Mouse (Mus musculus): ENCODE data around the gene Tpk1. TPM values are rescaled to one million over a fixed set of nuclear protein-coding genes. Genes with fewer than 3 reads are reported as not detected.

Tpk1 gene
- 5.9 and 6.3 TPM in 2 replicates for polyA plus RNA-seq (2012; rRNA removed)

DNA sequence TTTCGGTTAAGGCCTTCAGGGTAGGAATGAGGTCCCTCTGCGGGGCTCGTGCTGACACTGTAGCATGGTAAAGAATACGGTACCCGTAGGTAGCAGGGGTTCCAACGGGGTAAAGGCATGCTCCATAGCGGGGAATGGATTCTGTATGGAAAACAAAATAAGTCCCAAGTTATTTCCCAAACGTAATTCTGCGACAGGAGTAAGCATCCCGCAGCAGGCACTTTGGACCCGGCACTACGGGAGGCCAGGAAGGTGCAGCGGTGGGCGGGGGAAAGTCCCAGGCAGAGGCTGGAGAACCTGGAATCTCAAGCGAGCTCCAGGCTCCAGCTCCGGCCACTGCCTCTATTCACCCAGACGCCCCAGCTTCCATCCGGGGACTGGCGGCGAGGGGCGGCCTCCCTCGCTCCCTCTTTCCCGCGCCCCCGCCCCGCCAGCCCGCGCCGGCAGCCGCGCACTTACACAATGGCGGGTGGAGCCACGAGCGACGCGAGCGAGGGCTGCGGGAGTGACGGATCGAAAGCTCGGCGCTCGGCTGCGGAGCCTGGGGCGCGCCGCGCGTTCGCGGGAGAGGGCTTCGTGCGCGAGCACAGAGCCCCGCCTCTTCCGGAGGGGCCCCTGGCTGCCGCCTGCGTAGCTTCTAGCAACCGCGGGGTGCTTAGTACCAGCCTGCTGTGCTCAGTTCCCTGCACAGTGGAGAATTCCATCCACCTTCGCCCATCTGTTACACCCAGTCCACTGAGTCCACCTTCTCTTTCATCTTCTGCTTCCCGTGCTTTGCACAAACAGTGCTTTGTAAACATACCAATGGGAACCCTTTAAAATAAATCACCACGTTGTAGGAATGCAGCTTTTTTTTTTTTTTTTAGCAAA lies at the start of gene Tpk1:
Gene Tpk1, minus strand, starts transcription at position 602 of the 870 bp plus-strand sequence.
- DNase-seq (ENCODE audit: low read depth): peak; percentile 34

GRCm38 (mm10) chr6:43702810-43703614 lies 36.9 kb upstream of the Tpk1 start:
- DNase-seq (ENCODE audit: low read depth): no peak

DNA sequence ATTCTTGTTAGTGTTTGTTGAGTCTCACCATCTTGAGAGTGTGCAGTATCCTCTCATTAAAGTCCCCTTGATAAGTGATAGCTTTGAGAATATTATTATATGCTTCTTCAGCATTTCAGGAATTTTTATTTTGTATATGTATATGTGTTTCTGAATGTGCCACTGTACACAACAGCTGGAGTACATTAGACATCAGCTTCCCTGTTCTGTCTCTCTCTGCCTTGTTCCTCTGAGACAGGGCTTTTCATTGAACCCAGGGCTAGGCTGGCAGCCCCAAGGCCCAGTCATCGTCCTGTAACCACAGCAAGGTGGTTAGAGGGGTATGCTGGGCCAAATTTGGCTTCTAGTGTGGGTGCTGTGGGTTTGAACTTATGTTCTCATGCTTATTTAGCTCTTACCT lies 25.8 kb upstream of the Tpk1 start:
- no peak for DNase-seq (ENCODE audit: low read depth)

DNA sequence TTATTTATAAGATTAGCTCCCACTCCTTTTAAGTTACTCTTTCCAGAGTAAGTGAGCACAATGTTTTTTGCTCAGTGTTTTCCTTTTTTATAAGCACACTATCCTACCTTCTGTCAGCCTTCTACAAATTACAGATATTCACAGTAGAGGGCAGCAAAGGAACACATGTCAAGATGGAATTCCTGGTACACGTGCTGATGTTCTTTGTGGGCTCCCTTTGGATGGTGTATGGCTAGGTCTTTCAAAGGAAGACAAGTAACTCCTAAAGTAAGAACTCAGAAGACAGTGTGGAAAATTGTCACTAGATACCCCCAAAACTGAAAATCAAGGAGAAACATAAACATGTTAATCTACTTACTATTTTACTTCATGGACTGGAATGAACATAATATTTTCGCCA lies 19.9 kb upstream of the Tpk1 start:
- no peak for DNase-seq (ENCODE audit: low read depth)

DNA sequence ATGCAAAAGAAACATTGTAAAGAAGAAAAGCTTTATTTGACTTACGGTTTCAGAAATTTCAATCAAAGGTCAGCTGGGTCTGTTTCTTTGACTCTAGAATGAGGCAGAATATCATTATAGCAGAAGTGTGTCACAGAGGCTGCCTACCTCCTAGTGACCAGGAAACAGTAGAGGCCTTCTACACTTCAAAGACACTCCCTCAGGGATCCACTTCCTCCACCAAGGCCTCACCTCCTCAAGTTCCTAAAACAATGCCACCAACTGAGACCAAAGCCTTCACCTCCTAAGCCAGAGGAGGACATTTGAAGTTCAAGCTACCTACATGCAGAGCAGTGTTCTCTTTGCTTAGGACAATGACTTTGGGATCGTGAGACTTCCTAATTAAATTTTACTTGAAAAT lies 16.5 kb upstream of the Tpk1 start:
- no peak for DNase-seq (ENCODE audit: low read depth)

DNA sequence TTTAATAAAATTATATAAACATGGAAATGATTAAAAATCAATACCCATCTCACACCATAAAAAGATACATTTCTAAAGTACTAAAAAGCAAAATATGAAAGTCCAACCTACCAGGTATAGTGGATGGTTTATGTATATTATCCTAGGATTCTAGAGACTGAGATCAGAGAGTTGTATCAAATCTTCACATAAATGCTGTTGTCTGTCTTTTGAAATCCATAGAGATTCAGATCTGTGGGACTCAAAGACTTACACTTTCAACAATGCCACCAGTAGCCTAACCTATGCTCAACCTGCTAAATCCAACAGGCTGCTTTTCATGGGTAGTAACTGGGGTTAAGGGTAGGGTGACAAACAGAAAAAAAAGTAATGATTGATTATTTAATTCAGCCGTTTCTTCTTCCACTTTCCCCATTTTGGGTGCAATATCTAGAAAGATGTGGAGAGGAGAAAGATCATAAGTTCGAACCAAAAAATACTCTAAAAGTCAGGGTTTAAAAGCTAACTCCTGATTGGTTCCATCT lies 12.7 kb upstream of the Tpk1 start:
- DNase-seq (ENCODE audit: low read depth): no peak

GRCm38 (mm10) chr6:43677566-43677965 lies 11.5 kb upstream of the Tpk1 start:
- no peak for DNase-seq (ENCODE audit: low read depth)

DNA sequence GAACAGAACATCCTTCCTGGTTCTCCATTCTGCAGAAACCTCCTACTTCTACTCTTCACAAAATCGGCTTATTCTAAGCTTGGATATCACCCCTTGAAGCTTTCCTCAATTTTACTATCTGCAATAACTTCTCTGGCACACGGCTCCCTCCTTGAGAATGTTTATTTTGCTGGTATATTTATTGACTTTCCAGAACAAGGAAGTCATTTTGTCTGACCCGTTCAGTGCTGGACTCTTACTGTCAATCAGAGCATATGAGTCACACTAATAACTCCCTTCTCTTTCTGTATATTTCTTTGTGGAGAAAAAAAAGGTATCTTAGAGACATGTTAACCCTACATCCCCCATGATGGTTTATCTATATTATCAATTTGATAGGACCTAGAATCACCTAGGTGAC lies 10.1 kb upstream of the Tpk1 start:
- DNase-seq (ENCODE audit: low read depth): no peak

GRCm38 (mm10) chr6:43674986-43675760 lies 9.1 kb upstream of the Tpk1 start:
- DNase-seq (ENCODE audit: low read depth): no peak

- no peak for DNase-seq (ENCODE audit: low read depth)
These were observed 4.9 kb upstream of the Tpk1 start for GRCm38 (mm10) chr6:43670939-43671338.

GRCm38 (mm10) chr6:43667681-43668080 lies 1.6 kb upstream of the Tpk1 start:
- DNase-seq (ENCODE audit: low read depth): no peak

DNA sequence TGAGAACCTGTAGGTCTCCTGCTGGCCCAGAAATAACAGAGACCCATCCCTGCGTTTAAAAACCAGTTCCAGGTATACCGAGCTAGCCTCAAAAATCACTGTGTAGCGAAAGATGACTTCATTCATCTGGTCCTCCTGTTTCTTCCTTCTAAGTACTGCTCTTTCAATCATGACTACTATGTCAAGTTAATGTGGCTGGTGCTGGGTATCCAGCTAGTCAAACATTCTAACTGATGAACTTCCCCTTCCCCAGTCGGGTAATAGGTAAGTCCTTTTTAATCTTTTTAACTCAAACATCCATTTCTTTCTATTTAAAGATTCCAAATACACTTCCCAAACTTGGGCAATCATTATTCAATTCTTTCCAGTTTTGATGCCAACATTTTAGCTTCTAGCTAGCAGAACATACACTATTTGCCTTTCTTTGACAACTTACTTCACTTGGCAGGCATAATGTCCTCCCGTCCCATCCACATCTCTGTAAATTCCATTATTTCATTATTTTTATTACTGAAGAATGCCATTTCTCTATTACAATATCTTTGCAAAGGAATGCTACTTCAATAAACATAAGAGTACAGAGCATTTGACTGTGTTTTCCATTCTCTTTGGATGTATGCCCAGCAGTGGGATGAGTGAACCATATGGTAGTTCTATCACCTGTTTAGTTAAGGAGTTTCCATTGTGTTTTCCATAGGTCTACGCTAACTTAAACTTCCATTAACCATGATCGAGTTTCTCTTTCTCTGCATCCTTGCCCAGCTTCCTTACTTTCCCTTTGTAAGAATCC lies 728 bp upstream of the Tpk1 start:
- DNase-seq (ENCODE audit: low read depth): no peak

DNA sequence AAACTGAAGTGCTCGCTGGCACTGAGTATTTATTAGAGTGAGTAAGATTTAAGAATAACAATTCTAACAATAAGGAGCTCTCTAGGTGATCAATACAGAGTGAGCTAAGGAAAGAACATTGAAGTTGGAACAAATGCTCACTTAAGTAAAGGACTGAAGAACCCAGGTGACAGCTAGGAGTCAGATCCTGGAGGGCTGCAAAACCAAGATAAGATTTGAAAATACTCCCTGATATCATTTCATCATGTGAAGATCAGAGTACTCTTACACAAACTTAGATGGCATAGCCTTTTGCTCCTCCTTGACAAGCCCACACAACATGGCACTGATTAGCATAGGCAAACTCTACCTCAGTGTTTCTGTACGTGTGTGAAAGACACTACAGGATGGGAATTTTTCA lies 4.3 kb downstream of the Tpk1 start:
- DNase-seq (ENCODE audit: low read depth): no peak

GRCm38 (mm10) chr6:43658290-43658689 lies 7.8 kb downstream of the Tpk1 start:
- DNase-seq (ENCODE audit: low read depth): no peak

DNA sequence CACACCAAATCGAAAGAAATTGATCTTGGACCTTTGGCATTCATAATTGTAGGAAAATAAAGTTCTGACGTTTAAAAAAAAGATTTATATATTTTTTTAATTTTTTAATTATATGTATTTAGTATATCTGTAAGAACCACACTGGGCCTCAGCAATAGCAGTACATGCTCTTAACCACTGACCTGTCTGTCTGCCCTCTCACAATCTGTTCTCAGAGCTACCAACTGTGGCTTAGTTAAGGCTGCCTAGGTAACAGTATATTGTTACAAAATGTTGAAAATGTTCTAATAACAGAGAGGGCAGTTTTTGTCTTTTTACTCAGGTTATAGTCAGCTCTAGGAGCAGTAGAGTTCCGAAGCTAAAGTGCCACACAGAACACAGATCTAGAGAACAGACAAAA lies 8.2 kb downstream of the Tpk1 start:
- no peak for DNase-seq (ENCODE audit: low read depth)

GRCm38 (mm10) chr6:43654876-43655456 lies 11.1 kb downstream of the Tpk1 start:
- DNase-seq (ENCODE audit: low read depth): no peak

DNA sequence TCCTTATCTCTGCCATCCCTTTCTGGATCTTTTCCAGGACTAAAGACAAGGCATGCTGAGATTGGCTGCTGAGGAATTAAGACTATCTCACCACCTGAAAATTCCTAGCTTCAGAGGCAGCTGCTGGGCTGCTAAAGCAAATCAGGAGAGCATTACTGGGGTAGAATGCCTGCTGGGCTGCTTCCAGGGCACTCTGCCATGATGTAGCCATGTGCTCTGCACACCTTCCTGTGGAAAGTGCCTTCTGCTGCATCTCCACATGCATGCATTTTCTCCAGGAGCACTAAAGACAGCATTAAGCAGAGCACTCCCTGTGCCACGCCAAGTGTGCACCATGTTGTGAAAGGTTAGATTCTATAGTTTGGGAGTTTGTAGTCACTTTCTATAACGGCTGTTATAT lies 16.6 kb downstream of the Tpk1 start:
- DNase-seq (ENCODE audit: low read depth): no peak

GRCm38 (mm10) chr6:43645674-43646073 lies 20.4 kb downstream of the Tpk1 start:
- no peak for DNase-seq (ENCODE audit: low read depth)

- no peak for DNase-seq (ENCODE audit: low read depth)
These were observed 21.0 kb downstream of the Tpk1 start for GRCm38 (mm10) chr6:43645105-43645504.

GRCm38 (mm10) chr6:43643718-43644117 lies 22.4 kb downstream of the Tpk1 start:
- DNase-seq (ENCODE audit: low read depth): no peak

DNA sequence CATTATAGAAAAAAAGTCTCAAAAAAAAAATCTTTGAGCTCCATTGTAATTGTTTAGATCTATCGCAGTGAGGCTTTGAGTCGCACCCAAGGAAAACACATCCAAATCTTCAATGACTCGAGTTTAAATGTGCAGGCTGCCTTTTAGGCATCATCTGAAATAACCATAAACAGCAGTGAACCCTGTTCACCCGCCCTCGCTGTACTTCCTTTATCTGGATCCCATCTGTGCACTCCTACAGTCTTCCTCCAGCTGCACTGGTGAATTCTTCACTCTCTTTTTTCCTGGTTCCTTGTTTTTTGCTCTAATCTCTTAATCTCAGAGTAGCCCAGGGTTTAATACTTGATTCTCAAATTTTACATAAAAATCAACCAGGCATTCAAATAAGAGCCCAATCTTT lies 23.7 kb downstream of the Tpk1 start:
- DNase-seq (ENCODE audit: low read depth): no peak
